Mouse (Mus musculus): ENCODE results near the gene Sema4b.

DNA sequence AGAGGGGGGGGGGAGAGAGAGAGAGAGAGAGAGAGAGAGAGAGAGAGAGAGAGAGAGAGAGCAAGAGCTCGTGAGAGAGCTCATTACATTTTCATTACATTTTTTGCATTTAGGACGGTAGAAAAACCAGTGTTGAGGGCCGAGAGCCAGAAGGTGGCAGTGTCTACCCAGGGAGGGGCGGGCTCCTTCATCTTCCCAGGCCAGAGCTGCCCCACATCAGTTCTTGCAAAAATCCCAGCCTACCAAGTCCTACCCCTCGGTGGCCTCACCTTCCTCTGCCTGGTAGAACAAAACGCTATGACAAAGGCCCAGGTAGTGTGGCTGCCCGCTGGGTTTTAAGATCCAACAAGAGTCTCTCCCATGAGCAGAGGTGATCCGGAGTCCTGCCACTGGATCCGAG is 45.8 kb upstream of the Sema4b start:
- TF ChIP-seq CTCF (IDR thresholded peaks at IDR 0.05; ENCODE audit: extremely low read depth, insufficient read depth, low read length), result peak; percentile 88
- TF ChIP-seq POLR2A (IDR thresholded peaks at IDR 0.05; ENCODE audit: extremely low read depth, insufficient read depth, low read length), result no peak

All from cortical plate, adult 2 months (tissue).